Mouse (Mus musculus) right cerebral cortex, adult 18-20 months (tissue): ENCODE measurements around the gene Tmpo.

Source experiments
- DNase-seq: peaks from one replicate; pipeline ENCODE4 v3.0.0; 2022; ENCODE audit warnings: mixed read lengths

Tmpo gene

DNA sequence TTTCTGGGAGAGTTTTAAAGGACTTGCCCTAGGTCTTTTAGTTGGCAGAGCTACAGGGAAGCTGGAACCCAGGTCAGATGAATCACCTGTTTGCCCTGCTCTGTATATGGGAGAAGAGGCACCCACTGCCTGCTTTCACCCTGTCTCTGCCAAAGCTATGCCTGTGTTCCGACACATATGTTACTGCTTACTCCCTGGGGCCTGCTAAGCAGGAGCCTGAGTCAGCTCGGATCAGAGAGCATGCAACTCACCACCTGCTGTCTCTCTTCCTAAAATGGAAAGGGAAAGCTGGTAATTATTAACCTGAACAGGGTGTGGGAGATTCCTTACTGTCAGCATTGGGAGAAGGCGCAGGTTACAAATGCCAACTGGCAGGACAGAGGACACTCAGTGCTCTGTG, 2.2 kb upstream of the Tmpo start:
- no peak for DNase-seq

- peak; percentile 38 for DNase-seq
Observed at GRCm38 (mm10) chr10:91182291-91182990, 1.3 kb upstream of the Tmpo start.

- peak; percentile 97 for DNase-seq
Observed at GRCm38 (mm10) chr10:91181461-91182288, 560 bp upstream of the Tmpo start.

- DNase-seq: no peak
Observed at GRCm38 (mm10) chr10:91180301-91180700, 814 bp downstream of the Tmpo start.

DNA sequence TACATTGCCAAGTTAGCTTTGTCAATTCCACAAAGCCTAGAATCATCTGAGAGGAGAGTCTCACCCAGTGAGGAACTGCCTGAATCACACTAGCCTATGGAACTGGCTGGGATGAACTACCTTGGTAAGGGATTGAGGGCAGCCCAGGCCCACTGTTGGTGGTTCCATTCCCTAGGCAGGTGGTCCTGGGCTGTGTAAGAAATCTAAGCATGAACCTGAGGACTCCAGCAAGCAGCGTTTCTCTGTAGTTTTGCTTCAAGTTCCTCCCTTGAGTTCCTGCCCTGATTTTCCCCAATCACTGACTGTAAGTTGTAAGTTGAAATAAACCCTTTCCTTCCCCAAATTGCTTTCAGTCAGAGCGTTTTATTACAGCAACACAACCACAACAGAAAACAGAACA, 1.3 kb downstream of the Tmpo start:
- no peak for DNase-seq

- no peak for DNase-seq
Observed at GRCm38 (mm10) chr10:91177201-91177600, 3.9 kb downstream of the Tmpo start.

DNA sequence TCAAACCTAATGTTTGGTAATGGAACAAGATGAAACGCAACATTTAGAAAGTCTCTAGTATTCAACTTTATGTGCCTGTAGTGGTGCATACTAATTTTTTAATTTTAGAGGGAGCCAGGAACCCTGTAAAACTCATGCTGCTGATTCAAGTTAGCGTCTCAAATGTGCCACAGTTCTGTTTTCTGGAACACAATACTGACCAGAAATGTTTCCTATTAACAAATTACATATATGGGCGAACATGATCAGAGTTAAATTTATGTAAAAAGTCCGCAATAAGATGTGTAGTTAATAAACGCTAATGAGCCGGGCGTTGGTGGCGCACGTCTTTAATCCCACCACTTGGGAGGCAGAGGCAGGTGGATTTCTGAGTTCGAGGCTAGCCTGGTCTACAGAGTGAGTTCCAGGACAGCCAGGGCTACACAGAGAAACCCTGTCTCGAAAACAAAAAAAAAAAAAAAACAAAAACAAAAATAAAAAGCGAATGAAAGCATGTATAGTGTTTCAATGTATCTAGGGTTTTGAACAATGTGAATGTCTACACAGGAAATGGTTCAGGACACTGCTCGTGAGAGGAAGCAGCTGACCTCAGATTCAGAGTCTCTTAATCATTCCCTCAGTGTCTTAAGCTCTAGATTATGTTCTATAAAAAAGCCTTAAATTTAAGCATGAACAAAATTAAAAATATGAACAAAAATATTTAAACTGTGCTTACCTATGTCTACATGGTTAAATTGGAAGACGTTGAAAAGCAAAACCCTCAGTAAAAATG, 8.6 kb downstream of the Tmpo start:
- DNase-seq: no peak

- DNase-seq: peak; percentile 94
Observed at GRCm38 (mm10) chr10:91171455-91172328, 9.4 kb downstream of the Tmpo start.

DNA sequence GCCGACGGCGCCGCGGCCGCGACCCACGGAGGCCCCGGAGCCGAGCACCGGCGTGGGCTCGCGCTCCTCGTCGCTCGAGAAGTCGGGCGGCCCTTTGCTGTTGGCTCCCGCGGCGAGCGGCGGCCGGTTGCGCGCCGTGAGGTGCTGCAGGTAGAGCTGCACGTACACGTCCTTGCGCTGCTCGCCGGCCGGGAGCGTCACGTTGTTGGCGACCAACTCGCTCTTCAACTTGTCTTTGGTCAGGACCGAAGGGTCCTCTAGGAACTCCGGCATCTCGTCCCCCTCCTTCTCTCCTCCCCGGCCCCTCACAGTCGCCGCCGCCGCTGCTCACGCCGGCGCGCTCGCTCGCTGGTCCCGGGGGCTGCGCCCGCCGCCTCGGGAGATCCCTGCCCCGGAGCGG, 10.1 kb downstream of the Tmpo start:
- DNase-seq: no peak

DNA sequence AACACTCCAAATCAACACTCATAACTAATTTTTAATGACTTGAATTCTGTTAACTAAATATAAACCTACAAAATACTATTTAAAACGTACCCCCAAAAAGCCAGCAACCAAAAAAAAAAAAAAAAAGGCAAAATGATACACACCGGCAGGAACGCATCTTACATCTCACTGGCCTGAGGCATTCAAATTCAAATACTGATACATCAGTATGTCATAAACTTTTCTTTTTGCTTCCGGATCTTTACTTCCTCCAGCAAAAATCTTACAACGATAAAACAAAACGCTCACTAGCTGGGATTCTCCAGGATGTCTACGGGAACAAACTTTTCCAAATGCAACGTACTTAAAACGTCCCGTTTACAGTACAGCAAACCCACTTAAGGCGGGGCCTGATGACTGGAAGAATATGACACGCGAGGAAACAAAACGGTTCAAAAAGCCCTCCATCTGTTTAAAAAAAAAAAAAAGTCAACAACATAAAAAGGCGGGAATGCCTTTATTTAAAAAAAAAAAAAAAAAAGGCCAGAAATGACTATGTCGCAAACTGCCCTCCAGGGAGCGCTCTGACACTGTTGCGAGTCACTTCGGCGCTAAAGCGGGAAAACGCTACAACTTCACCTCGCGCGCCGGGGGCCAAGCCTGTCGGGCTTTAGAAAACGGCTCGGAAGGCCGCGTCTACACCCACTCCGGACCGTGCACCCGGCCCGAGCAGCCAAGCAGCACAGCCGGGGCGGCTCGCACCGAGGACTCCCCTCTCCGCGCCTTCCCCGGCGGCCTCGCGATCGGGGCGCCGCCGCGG, 10.8 kb downstream of the Tmpo start:
- DNase-seq: peak; percentile 85

DNA sequence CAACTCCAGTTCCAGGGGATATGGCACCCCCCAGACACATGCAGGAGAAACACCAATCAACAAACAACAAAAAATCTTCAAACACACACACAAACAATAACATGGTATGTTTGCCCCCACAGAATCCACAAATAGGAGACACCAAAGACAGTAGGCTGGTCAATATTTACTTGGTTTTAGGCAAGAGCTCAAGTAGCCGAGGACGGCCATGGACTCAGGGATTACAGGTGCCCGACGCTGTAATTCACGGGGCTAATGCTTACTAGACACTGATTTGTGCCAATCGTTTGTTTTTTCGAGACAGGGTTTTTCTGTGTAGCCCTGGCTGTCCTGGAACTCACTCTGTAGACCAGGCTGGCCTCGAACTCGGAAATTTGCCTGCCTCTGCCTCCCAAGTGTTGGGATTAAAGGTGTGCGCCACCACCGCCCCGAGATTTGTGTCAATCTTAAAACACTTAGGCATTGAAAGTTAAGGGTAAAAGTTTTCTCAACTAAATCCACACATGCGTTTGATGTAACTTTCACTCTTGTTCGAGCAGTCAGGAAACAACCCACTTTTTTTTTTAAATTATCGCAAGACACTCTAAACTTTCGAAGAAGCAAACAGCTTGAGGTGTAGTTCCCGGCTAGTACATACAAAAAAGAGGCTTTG, 11.6 kb downstream of the Tmpo start:
- no peak for DNase-seq

- DNase-seq: no peak
Observed at GRCm38 (mm10) chr10:91167352-91167751, 13.8 kb downstream of the Tmpo start.

DNA sequence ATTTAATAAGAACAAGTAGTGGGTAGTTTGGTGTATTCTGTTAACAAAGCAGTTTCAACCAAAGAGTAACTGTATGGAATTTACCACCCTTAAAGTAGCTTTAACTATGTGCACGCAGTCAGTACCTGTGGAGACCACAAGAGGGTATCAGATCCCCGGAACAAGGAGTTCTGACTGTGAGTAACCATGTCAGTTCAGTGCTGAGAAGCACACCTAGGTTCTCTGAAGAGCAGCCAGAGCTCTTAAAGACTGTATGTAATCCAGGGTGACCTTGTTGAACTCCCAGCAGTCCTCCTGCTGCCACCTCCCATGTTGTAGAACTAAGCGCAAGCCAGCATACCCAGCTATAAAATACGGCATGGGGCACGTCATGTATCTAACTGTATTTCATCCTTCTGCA, 14.2 kb downstream of the Tmpo start:
- DNase-seq: peak; percentile 42

DNA sequence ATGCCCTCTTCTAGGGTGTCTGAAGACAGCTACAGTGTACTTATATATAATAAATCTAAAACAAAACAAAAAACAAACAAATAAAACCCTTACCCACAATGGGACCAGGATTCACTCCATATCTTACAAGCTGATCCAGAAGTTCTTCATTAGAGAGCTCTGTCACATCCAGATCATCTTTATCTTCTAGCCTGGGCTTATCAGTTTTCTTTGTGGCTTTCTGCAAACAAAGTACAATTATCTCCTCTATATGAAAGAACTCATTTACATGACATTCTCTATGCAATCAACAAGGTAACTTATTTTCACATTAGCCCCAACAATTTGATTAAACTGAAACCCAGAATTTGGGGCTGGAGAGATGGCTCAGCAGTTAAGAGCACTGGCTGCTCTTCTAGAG, 15.3 kb downstream of the Tmpo start:
- DNase-seq: no peak

- DNase-seq: no peak
Observed at GRCm38 (mm10) chr10:91164491-91164890, 16.6 kb downstream of the Tmpo start.

GRCm38 (mm10) chr10:91162511-91163163, 18.5 kb downstream of the Tmpo start:
- no peak for DNase-seq

- DNase-seq: peak; percentile 29
Observed at GRCm38 (mm10) chr10:91162077-91162476, 19.0 kb downstream of the Tmpo start.

DNA sequence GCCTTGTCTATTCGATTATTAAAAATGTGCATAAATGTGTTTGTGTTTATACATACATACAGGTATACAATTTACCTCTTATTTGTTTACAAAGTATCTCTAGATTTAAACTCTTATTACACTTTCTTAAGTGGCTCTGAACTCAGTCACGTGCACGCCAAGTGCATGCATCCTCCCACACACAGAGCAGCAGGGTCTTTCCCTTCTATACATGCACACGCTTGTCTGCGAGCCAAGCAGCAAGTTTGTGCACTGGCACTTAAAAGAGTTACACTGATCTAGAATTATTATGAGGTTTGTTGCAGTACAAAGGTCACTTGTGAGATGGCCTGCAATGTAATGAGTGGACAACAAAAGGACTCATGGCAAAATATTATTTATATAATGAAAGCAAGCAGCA, 20.1 kb downstream of the Tmpo start:
- DNase-seq: no peak

DNA sequence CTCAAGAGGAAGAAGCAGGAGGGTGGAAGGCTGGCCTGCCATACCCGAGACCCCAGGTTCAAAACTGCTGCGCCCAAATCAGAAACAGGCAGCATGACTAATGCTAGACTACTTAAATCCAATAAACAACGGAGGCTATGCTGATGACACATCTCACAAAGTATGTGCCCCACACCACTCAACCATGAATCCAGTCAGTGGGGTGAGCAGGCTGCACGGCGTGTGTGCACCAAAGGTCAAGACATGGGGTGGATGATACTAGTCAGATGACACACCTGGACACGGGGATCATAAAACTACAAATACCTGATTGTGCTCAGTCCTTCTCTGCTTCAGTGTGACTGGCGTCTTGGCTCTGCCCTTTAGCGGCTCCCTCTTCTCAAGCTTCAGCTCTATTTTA, 22.7 kb downstream of the Tmpo start:
- DNase-seq: no peak

DNA sequence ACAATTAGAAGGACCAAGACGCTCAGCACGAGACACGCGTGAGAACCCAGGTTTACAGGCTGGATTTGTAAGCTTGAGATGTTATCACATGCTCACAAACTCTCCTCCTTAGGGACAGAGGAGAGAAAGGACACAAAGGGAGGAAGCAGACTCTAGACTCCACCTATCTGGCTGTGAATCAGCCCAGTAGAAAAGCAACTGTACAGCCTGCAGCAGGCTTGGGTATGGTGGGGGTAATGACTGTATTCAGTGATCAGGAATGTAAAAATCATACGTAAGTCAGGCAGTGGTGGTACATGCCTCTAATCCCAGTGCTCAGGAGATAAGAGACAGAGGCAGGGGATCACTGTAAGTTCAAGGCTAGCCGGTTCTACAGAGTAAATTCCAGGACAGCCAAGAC, 24.8 kb downstream of the Tmpo start:
- no peak for DNase-seq
